ENCODE assay signal across 15 mouse cellular contexts in the genomic region with DNA sequence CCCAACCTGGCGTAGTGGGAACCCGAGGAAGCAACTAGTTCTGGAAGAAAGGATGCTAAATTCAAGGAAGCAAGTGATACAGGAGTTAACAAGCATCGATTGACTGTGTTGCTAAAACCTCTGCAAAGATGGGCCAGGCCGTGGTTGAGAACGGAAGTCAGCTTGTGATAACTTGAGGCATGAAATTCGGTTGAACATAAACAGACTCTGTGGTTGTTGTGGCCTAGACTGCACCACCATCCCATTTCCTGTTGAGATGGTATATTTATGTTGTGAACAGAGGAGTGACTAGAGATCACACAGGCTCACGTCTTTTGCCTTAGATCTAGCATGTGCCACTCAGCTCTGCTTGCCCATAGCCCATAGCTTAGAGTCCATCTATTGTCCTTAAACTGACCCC. TPM values are rescaled to one million over a fixed set of nuclear protein-coding genes. Genes with fewer than 3 reads are reported as not detected.
DNase-seq lines count a peak whose midpoint lies in the region; ATAC-seq and TF ChIP-seq lines count a peak whose summit lies in the region.
"Had no signal": no experiment of that assay in that cellular context is flagged by ENCODE, and none has a peak within 500 bp of the region (broad histone marks: within the 10 kb centered on the region; RNA-seq: fewer than 3 reads in every experiment).

No protein-coding gene starts in this region.

- TF ChIP-seq CTCF in MEL (IDR thresholded peaks at IDR 0.05 in 2 of 3, conservative IDR thresholded peaks at IDR 0.05 in 1 of 3; ENCODE audit: control insufficient read depth in 1 of 3, insufficient read depth in 1 of 3, low read depth in 2 of 3, low read length in 3 of 3, poor library complexity in 1 of 3, severe bottlenecking in 1 of 3): no peak

- H3K27me3 ChIP-seq in MEL (ENCODE audit: control insufficient read depth in 1 of 2, insufficient read depth in 2 of 2, low read length in 2 of 2): no peaks in the 10 kb centered on the region
- H3K27me3 ChIP-seq in forebrain, embryonic 10.5 days (ENCODE audit: poor library complexity, severe bottlenecking): no peaks in the 10 kb centered on the region
- H3K27me3 ChIP-seq: lung, embryonic 15.5 days had no signal

- peak; percentile 69 to 86; a peak in 3 of 4 replicates for TF ChIP-seq EP300 in MEL (IDR thresholded peaks at IDR 0.05; ENCODE audit: low read depth in 1 of 2, low read length in 2 of 2)

- H3K9me3 ChIP-seq in MEL (replicated peaks; ENCODE audit: insufficient read depth, low read length): no peaks in the 10 kb centered on the region
- no peaks in the 10 kb centered on the region for H3K9me3 ChIP-seq in forebrain, embryonic 10.5 days
- H3K9me3 ChIP-seq: lung, embryonic 15.5 days had no signal

- peak; percentile 71 for DNase-seq in MEL (ENCODE audit: low read depth, low spot score)
- peak; percentile 68 to 71 for DNase-seq in natural killer cell, adult 2 months (ENCODE audit: low spot score in 2 of 2)
- DNase-seq in thymus, postnatal 25 days: peak; percentile 73
- DNase-seq in yolk sac, embryonic 10.5 days (ENCODE audit: low spot score): no peak
- DNase-seq in forebrain, embryonic 10.5 days (ENCODE audit: extremely low spot score, low spot score): no peak
- DNase-seq: adrenal gland, adult 2 months; heart, adult 2 months; kidney, adult 8-10 months; left cerebral cortex, postnatal 4 days had no signal

- H3K36me3 ChIP-seq in MEL (ENCODE audit: control insufficient read depth in 1 of 2, insufficient read depth in 2 of 2, low read length in 2 of 2): peaks cover 0 to 14% of the 10 kb centered on the region in 2 experiments; a peak in 2 of 4 replicates
- H3K36me3 ChIP-seq in forebrain, embryonic 10.5 days (replicated peaks): no peaks in the 10 kb centered on the region
- H3K36me3 ChIP-seq: lung, embryonic 15.5 days had no signal

- H3K4me1 ChIP-seq in MEL (ENCODE audit: control insufficient read depth in 1 of 2, insufficient read depth in 2 of 2, low read length in 2 of 2): peaks cover 0 to 12% of the 10 kb centered on the region in 2 experiments; a peak in 2 of 4 replicates
- no peaks in the 10 kb centered on the region for H3K4me1 ChIP-seq in forebrain, embryonic 10.5 days
- H3K4me1 ChIP-seq: lung, embryonic 15.5 days had no signal

- H3K27ac ChIP-seq in MEL (ENCODE audit: control insufficient read depth, low read depth, low read length): no peak overlapping the region; the same call in 1 of the 2 replicates
- H3K27ac ChIP-seq in forebrain, embryonic 10.5 days: no peak overlapping the region
- H3K27ac ChIP-seq: heart, adult 2 months; layer of hippocampus, adult 2 months; lung, embryonic 15.5 days had no signal

- TF ChIP-seq RAD21 in MEL (IDR thresholded peaks at IDR 0.05; ENCODE audit: low read depth, low read length): no peak

- H3K79me2 ChIP-seq in MEL (ENCODE audit: control insufficient read depth, insufficient read depth, low read length, poor library complexity): no peaks in the 10 kb centered on the region

- H3K9ac ChIP-seq in MEL (ENCODE audit: control insufficient read depth, low read depth, low read length, poor library complexity, severe bottlenecking): no peak overlapping the region
- H3K9ac ChIP-seq: lung, embryonic 15.5 days had no signal

- 88% methylated on average over 7 of the region's 7 CpGs for WGBS in forebrain, embryonic 10.5 days

- TF ChIP-seq POLR2A in MEL (IDR thresholded peaks at IDR 0.05; ENCODE audit: control insufficient read depth in 1 of 2, insufficient read depth in 1 of 2, low read depth in 1 of 2, low read length in 2 of 2, poor library complexity in 1 of 2): no peak

- peak; percentile 54 to 77 for ATAC-seq in hematopoietic stem cell, adult 5-6 weeks (replicated peaks in 1 of 2; ENCODE audit: insufficient read depth in 1 of 2, low FRiP score in 2 of 2, low TSS enrichment in 1 of 2, low read depth in 1 of 2, poor library complexity in 2 of 2, severe bottlenecking in 2 of 2)
- no peak for ATAC-seq in cerebellum, adult (ENCODE audit: insufficient number of reproducible peaks, low FRiP score, low TSS enrichment)
- ATAC-seq: midbrain, embryonic 16.5 days had no signal

- no peak overlapping the region for H3K4me3 ChIP-seq in MEL (ENCODE audit: control insufficient read depth in 1 of 2, insufficient read depth in 1 of 2, low read depth in 2 of 2, low read length in 2 of 2)
- no peak overlapping the region for H3K4me3 ChIP-seq in forebrain, embryonic 10.5 days
- H3K4me3 ChIP-seq: erythroblast, embryonic 14.5 days; heart, adult 2 months; layer of hippocampus, adult 2 months; lung, embryonic 15.5 days had no signal

TF ChIP-seq in MEL, 35 proteins besides CTCF, POLR2A, EP300 and RAD21:
- TF ChIP-seq ETS1 (IDR thresholded peaks at IDR 0.05; ENCODE audit: low read depth, low read length): peak; percentile 48; the same call in 1 of the 2 replicates
- TF ChIP-seq MXI1 (IDR thresholded peaks at IDR 0.05; ENCODE audit: low read depth, low read length): no peak
- TF ChIP-seq CHD2 (IDR thresholded peaks at IDR 0.05; ENCODE audit: low read length): no peak
- 0 out of 2 replicates have a peak, but pooled peaks have one; percentile 24 for TF ChIP-seq HCFC1 (IDR thresholded peaks at IDR 0.05; ENCODE audit: low read depth, low read length)
- TF ChIP-seq ZMIZ1 (IDR thresholded peaks at IDR 0.05; ENCODE audit: low read depth, low read length): no peak
- no peak for TF ChIP-seq TAL1 (IDR thresholded peaks at IDR 0.05; ENCODE audit: low read length)
- TF ChIP-seq GATA1 (IDR thresholded peaks at IDR 0.05; ENCODE audit: low read depth, low read length): peak; percentile 61; the same call in 1 of the 2 replicates
- TF ChIP-seq BHLHE40 (IDR thresholded peaks at IDR 0.05; ENCODE audit: borderline replicate concordance, low read depth, low read length): no peak
- no peak for TF ChIP-seq POLR2AphosphoS5 (IDR thresholded peaks at IDR 0.05; ENCODE audit: borderline replicate concordance, low read depth, low read length)
- no peak for TF ChIP-seq UBTF (IDR thresholded peaks at IDR 0.05; ENCODE audit: borderline replicate concordance, insufficient read depth, low read depth, low read length)
- peak; percentile 64 for TF ChIP-seq SIN3A (IDR thresholded peaks at IDR 0.05; ENCODE audit: low read length)
- TF ChIP-seq JUND (IDR thresholded peaks at IDR 0.05; ENCODE audit: low read depth, low read length): no peak
- no peak for TF ChIP-seq POLR2AphosphoS2 (IDR thresholded peaks at IDR 0.05; ENCODE audit: low read length)
- TF ChIP-seq ZNF384 (IDR thresholded peaks at IDR 0.05; ENCODE audit: low read depth, low read length): no peak
- TF ChIP-seq NELFE (IDR thresholded peaks at IDR 0.05; ENCODE audit: low read depth, low read length): no peak
- no peak for TF ChIP-seq MEF2A (IDR thresholded peaks at IDR 0.05; ENCODE audit: extremely low read depth, insufficient replicate concordance, low read depth, low read length, poor library complexity, severe bottlenecking)
- TF ChIP-seq GABPA (IDR thresholded peaks at IDR 0.05; ENCODE audit: low read depth, low read length): no peak
- TF ChIP-seq USF1 (IDR thresholded peaks at IDR 0.05; ENCODE audit: low read depth, low read length): no peak
- no peak for TF ChIP-seq ELF1 (IDR thresholded peaks at IDR 0.05; ENCODE audit: low read depth, low read length)
- no peak for TF ChIP-seq TBP (IDR thresholded peaks at IDR 0.05; ENCODE audit: low read depth, low read length)
- no peak for TF ChIP-seq KAT2A (conservative IDR thresholded peaks at IDR 0.05; ENCODE audit: low read depth, low read length)
- TF ChIP-seq CHD1 (IDR thresholded peaks at IDR 0.05; ENCODE audit: low read depth, low read length): no peak
- no peak for TF ChIP-seq TCF12 (IDR thresholded peaks at IDR 0.05; ENCODE audit: low read depth, low read length)
- no peak for TF ChIP-seq MYC (IDR thresholded peaks at IDR 0.05; ENCODE audit: low read depth, low read length)
- TF ChIP-seq USF2 (IDR thresholded peaks at IDR 0.05; ENCODE audit: borderline replicate concordance in 1 of 2, insufficient read depth in 1 of 2, low read depth in 1 of 2, low read length in 2 of 2): no peak
- TF ChIP-seq ZC3H11A (IDR thresholded peaks at IDR 0.05; ENCODE audit: low read depth, low read length): no peak
- no peak for TF ChIP-seq MAZ (IDR thresholded peaks at IDR 0.05; ENCODE audit: low read depth, low read length)
- TF ChIP-seq MYB (IDR thresholded peaks at IDR 0.05; ENCODE audit: low read depth, low read length): peak; percentile 76
- TF ChIP-seq ZKSCAN1 (IDR thresholded peaks at IDR 0.05; ENCODE audit: low read depth, low read length): no peak
- no peak for TF ChIP-seq E2F4 (IDR thresholded peaks at IDR 0.05; ENCODE audit: borderline replicate concordance, low read depth, low read length)
- peak; percentile 96 for TF ChIP-seq RCOR1 (IDR thresholded peaks at IDR 0.05; ENCODE audit: low read depth, low read length)
- TF ChIP-seq MAX (IDR thresholded peaks at IDR 0.05; ENCODE audit: low read length): no peak
- peak; percentile 46; the same call in 1 of the 2 replicates for TF ChIP-seq MAFK (IDR thresholded peaks at IDR 0.05; ENCODE audit: borderline replicate concordance, low read depth, low read length)
- no peak for TF ChIP-seq NRF1 (IDR thresholded peaks at IDR 0.05; ENCODE audit: insufficient read depth, low read depth, low read length, poor library complexity, severe bottlenecking)
- no peak for TF ChIP-seq SMC3 (IDR thresholded peaks at IDR 0.05; ENCODE audit: low read depth, low read length)

RNA-seq across cellular contexts. Expression of gene St8sia6, which starts 36.5 kb away (rescaled TPM):
- total RNA-seq in MEL (2012; rRNA removed): not detected in 2 replicates
- polyA plus RNA-seq in MEL (2012; ENCODE audit: insufficient read depth in 1 of 2, insufficient read length in 2 of 2, low read depth in 1 of 2, low replicate concordance in 2 of 2, missing spikeins in 1 of 2): not detected
- total RNA-seq in hematopoietic stem cell, adult 5-6 weeks (2017): 1.1 and 1.9 TPM in 2 replicates
- polyA plus RNA-seq in forebrain, embryonic 10.5 days (2016; fragmentation: Nextera tagmentation; extraction: Ambion mirVana): 0.37 and 0.69 TPM in 2 replicates
- polyA plus RNA-seq: erythroblast, embryonic 14.5 days had no signal

Comparison
In these comparisons a context has a peak if more than half of its experiments do, and no peak if none do; other contexts are left out.
1. DNase-seq: peak in MEL (single experiment), natural killer cell, adult 2 months (2 of 2) and thymus, postnatal 25 days (single experiment); none in yolk sac, embryonic 10.5 days (single experiment) and forebrain, embryonic 10.5 days (single experiment).